Mouse (Mus musculus) c-Kit-positive CD71-positive TER-119-positive erythroid progenitor cells, embryonic 14.5 days (primary cell): ENCODE data around the gene Slc24a4.
A peak's percentile ranks its signal among the peaks of the same experiment; 100 is the strongest.
"Not testable (repeated sequence)": the region's sequence is repeated elsewhere in the genome, so short reads cannot be mapped to it uniquely, and the experiment has no call there.

ENCODE experiments used
- DNase-seq: peaks from one replicate; pipeline ENCODE4 v3.0.0-alpha.2; 2013; ENCODE audit warnings: low spot score

The Slc24a4 gene

DNA sequence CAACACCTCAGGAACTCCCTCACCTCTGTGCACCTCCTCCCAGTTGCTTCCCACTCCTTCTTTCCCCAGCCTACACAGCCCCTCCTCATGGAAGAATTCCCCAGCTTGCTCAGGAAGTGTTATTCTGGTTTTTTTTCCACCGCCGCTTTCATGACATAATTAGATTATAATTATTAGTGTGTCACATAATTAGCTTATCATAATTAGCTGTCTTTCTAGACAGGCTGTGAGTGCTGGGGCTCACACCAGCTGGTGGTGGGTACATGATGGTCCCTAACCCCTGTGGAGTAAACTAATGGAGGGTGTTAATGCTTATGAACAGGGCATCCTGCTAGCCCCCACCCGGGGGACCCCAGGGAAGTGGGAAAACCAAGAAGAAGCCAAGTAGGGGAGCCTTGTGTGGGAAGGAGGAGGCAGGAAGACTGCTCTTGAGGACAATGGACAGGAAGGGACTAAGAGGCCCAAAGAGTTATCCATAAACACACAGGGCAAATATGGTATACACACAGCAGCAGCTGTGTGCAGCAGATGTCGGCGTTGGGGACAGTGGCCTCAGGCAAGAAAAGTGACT lies 38.2 kb downstream of the Slc24a4 start:
- DNase-seq, result no peak

- no peak for DNase-seq
Observed at GRCm38 (mm10) chr12:102167302-102167701, 38.8 kb downstream of the Slc24a4 start.

GRCm38 (mm10) chr12:102172746-102173145 lies 44.2 kb downstream of the Slc24a4 start:
- no peak for DNase-seq

- no peak for DNase-seq
Observed at GRCm38 (mm10) chr12:102173345-102173744, 44.8 kb downstream of the Slc24a4 start.

DNA sequence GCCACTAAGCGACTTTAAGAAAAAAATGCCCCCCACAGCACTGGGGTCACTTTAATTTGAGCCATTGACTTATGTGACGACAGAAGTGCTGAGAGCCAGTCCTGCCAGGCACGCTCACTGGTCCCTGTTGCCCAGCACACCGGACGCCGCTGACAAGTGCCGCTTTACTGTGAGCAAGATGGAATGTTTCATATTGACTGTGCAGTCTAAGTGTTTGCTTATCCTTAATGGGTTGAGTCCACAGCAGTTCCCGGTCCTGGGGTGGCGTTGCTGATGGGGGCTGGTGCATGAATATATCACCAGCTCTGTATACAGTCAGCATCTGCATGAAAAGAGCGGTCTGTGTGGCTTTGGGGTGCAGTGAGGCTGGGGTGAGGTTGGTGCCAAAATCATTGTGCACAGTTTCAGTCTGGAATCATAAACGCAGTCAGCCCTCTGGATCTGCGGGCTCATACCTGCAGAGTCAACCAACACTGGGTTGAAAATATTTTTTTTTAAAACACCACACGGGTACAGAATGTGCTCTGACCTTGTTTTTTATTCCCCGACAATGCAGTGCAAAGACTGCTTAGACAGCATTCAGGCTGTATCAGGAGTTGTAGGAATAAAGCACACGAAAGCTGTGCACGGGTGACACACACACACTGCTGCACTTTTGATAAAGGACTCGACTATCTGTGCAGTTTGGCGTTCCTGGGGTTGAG lies 52.0 kb downstream of the Slc24a4 start:
- DNase-seq, result no peak

- DNase-seq, result peak; percentile 45
Observed at GRCm38 (mm10) chr12:102181799-102182357, 53.3 kb downstream of the Slc24a4 start.

DNA sequence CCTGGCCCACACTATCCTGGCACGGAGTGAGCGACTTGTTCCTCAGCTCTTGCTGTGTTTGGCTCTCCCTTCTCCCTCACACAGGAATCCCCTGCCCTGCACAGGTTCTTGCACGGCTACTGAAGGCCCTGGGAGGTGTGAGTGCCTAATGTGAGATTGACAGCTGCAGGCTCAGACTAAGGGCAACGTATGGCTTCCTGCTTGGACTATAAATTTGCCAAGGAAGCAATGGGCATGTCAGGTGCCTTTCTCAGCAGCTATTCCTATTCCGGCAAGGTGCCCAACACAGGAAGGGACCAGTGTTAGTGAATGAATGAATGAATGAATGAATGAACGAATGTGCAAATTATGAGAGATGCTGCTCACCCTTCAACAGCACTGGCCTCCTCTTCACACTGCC lies 54.1 kb downstream of the Slc24a4 start:
- DNase-seq, result no peak

- DNase-seq, result no peak
Observed at GRCm38 (mm10) chr12:102183201-102183600, 54.7 kb downstream of the Slc24a4 start.

GRCm38 (mm10) chr12:102190820-102191219 lies 62.3 kb downstream of the Slc24a4 start:
- DNase-seq, result no peak

- no peak for DNase-seq
Observed at GRCm38 (mm10) chr12:102201516-102201915, 73.0 kb downstream of the Slc24a4 start.

GRCm38 (mm10) chr12:102202901-102203300 lies 74.4 kb downstream of the Slc24a4 start:
- no peak for DNase-seq

DNA sequence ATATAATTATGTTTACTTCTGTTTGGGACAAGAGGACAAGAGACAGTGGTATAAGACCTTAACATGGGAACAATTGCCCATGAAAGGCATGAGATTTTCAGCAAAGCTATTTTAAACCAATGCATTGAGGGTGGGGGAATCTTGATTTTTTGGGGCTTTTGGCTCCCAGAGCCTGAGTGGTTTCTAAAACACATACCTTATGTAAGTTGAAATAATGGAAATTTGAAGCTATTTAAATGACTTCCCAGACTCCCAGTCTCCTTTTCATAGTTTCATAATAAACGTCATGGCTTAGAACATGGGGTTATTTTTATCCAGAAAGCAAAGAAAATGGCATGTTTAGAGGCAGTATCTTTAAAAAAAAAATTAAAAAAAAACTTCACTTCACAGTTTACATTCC lies 77.9 kb downstream of the Slc24a4 start:
- DNase-seq, result no peak

GRCm38 (mm10) chr12:102207245-102207644 lies 78.7 kb downstream of the Slc24a4 start:
- DNase-seq, result no peak

DNA sequence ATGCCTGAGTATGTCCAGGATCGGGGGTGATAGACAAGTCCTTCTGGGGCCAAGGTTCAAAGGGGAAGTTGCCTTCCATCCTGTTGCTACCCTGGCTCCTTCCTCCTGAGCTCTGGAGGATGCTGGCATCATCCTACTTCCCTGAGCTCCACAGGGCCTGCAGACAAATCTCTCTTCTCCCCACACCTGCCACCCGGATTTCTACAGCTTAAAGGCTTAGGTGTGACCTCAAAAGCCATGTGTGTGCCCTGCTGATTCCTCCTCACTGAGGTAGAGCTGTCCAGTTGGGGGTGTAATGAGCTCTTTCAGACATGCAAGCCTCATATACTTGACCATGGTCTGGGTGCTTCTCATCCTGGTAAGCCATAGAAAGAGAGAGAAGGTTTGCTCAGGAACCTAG lies 82.3 kb downstream of the Slc24a4 start:
- DNase-seq, result no peak

GRCm38 (mm10) chr12:102223404-102223803 lies 94.9 kb downstream of the Slc24a4 start:
- no peak for DNase-seq

GRCm38 (mm10) chr12:102224112-102224511 lies 95.6 kb downstream of the Slc24a4 start:
- not testable (repeated sequence) for DNase-seq

DNA sequence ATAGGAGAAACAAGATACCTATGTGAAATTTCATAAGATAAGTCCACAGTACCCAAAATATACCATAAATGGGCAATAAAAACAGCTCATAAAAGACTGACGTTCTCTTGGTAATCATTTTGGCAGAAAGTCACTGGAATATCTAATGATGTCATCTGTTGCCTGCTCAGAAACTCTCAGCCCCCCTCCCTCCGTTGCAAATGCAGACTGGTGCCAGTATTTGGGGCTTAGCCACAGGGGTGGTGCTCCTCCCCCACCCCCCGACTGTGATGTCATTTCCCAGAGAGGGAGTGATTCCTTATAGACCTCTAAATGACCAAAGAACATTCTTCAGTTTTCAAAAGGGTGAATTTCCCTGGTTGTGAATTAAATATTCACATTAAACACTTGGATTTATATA lies 96.6 kb downstream of the Slc24a4 start:
- no peak for DNase-seq

GRCm38 (mm10) chr12:102235551-102235950 lies 107.0 kb downstream of the Slc24a4 start:
- no peak for DNase-seq

DNA sequence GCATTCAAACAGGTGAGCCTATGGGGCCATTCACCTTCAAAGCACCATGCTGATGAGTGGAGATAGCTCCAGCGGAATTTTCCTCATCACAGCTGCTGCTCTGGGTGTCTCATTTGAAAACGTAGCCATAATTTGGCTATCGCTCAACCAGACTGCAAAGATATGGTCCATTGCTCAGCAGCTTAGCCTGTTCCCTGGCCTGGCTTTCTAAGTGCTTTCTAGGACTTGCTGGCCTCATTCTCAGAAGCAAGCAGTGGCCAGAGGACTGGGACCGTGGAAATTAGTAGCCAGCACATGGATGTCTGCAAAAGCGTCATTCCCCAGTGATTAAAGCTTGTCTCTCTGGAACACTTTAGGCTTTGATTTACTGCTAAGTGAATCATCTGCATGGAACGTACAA lies 107.8 kb downstream of the Slc24a4 start:
- no peak for DNase-seq

GRCm38 (mm10) chr12:102242076-102242722 lies 113.7 kb downstream of the Slc24a4 start:
- DNase-seq, result no peak

GRCm38 (mm10) chr12:102243915-102244314 lies 115.4 kb downstream of the Slc24a4 start:
- no peak for DNase-seq

- DNase-seq, result no peak
Observed at GRCm38 (mm10) chr12:102246226-102246625, 117.7 kb downstream of the Slc24a4 start.

DNA sequence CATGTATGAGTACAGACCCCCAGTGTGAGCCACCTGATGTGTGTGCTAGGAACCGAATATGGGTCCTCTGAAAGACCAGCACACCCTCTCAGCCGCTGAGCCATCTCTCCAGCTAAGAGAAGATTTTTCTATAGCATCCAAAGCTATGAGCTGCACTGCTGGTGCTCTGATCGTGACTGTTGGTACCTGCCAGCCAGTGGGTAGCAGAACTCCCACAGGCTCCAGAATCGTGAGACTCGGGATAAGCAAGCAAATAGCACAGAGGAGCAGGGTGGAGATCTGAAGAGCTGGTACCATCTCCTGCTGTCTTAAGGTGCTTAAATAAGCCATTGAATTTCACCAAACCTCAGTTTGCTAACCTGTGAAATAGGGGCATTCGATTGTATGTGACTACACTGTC lies 119.6 kb downstream of the Slc24a4 start:
- DNase-seq, result no peak
